Mouse (Mus musculus): ENCODE data around the gene Ptch1.

DNA sequence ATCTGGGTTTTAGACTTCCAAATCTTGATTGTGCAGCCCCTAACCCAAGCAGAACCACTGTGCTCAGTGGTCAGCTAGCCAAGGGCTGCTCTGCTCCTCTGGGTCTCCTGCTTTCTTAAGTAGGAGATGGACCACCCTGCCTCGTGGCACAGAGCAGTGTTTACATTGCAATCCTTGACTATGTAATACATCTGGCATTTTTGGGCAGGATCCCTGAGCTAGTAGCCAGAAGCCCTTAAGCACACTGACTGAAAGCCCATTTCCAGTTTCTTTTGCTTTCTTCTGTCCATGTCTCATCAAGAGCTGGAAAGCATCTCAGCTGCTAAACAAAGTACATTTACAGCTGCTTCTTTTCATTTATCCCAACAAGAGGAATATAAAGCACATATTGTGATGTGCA, 17.0 kb downstream of the Ptch1 start:
- TF ChIP-seq CTCF (IDR thresholded peaks at IDR 0.05; ENCODE audit: low read depth, low read length) (no peak), GATA2 (IDR thresholded peaks at IDR 0.05; ENCODE audit: borderline replicate concordance, low read depth, low read length) (no peak)

Measured in G1E (cell line).